Mouse (Mus musculus): ENCODE measurements around the gene Cnmd. TPM values are rescaled to one million over a fixed set of nuclear protein-coding genes. Genes with fewer than 3 reads are reported as not detected.

Gene Cnmd
- polyA plus RNA-seq, 1 experiment from 2014 or later, result 0.23 TPM

DNA sequence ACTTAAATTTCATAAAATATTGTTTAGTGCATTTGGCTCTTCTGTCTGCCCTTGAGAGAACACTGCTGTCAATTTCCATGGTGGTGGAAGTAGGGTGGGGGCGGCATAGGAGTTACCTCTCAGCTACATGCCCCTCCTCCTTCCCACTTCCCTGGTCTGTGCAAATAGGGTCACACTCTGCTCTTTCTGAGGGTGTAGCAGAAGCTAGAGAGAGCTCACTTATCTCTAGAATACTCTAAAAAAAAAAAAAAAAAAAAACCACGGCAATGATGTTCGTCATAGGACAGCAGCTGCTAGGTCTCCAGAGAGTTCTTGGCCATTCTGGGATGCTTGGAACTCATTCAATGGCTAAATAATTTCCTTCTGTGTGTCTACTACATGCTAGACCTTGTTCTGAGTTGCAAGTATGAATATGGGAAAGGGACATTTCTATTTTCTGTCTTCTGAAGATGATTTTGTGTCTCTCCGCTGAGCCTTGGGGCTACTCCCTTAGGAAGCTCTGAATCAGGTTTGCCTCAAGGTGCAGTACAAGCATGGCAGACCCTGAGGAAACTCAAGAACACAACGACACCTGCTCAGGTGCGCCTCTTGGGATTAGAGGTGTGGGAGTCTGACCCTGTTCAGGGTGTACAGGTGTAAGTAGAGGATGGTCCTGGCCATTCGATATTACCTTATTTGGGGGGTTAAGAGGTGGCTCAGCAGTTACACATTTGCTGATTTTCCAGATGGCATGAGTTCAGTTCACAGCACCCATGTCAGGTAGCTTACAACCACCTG is 28.3 kb upstream of the Cnmd start:
- no peak overlapping the region for H3K27ac ChIP-seq (ENCODE audit: low read depth)
- H3K36me3 ChIP-seq (replicated peaks; ENCODE audit: insufficient read depth, low read length), result no peaks in the 10 kb centered on the region
- H3K9me3 ChIP-seq (ENCODE audit: low read length), result no peaks in the 10 kb centered on the region
- TF ChIP-seq CTCF (IDR thresholded peaks at IDR 0.05; ENCODE audit: low read depth), result no peak
- no peak for TF ChIP-seq EP300 (IDR thresholded peaks at IDR 0.05; ENCODE audit: low read depth)
- H3K4me1 ChIP-seq (ENCODE audit: insufficient read depth), result no peaks in the 10 kb centered on the region
- WGBS (ENCODE audit: insufficient replicate concordance), result 78% methylated on average over 7 of the region's 7 CpGs
- no peak for DNase-seq
- H3K4me2 ChIP-seq (ENCODE audit: low read depth, low read length), result no peak overlapping the region
- no peaks in the 10 kb centered on the region for H3K27me3 ChIP-seq (ENCODE audit: insufficient read depth, low read length)
- H3K4me3 ChIP-seq (ENCODE audit: low read depth, low read length), result no peak overlapping the region
- no peak for ATAC-seq
- no peak overlapping the region for H3K9ac ChIP-seq (replicated peaks)

DNA sequence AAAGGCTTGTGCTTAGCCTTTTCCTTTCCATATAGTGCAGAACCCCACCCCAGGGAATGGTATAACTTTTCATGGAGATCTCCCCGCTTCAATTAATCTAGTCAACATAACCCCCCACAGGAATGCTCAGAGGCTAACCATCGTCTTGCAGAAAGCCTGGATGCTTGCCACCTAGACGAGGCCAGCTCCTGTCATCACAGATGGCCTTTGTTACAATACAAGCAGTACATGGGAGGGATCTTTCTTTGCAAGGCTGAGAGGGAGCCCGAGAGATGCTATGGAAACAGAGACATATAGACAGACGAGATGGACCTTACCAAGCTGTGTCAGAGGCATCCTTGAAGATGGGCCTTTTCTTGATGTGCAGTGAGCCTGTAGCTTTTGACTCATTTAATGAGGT is 18.7 kb upstream of the Cnmd start:
- DNase-seq (no peak), ATAC-seq (no peak)
- Histone ChIP-seq H3K4me1 (ENCODE audit: insufficient read depth) (no peaks in the 10 kb centered on the region), H3K4me3 (ENCODE audit: low read depth, low read length) (no peak overlapping the region), H3K36me3 (replicated peaks; ENCODE audit: insufficient read depth, low read length) (no peaks in the 10 kb centered on the region), H3K4me2 (ENCODE audit: low read depth, low read length) (no peak overlapping the region), H3K27ac (ENCODE audit: low read depth) (no peak overlapping the region), H3K9ac (replicated peaks) (no peak overlapping the region), H3K9me3 (ENCODE audit: low read length) (no peaks in the 10 kb centered on the region), H3K27me3 (ENCODE audit: insufficient read depth, low read length) (no peaks in the 10 kb centered on the region)
- 67% methylated on average over 5 of the region's 5 CpGs for WGBS (ENCODE audit: insufficient replicate concordance)
- no peak for TF ChIP-seq EP300 (IDR thresholded peaks at IDR 0.05; ENCODE audit: low read depth)

DNA sequence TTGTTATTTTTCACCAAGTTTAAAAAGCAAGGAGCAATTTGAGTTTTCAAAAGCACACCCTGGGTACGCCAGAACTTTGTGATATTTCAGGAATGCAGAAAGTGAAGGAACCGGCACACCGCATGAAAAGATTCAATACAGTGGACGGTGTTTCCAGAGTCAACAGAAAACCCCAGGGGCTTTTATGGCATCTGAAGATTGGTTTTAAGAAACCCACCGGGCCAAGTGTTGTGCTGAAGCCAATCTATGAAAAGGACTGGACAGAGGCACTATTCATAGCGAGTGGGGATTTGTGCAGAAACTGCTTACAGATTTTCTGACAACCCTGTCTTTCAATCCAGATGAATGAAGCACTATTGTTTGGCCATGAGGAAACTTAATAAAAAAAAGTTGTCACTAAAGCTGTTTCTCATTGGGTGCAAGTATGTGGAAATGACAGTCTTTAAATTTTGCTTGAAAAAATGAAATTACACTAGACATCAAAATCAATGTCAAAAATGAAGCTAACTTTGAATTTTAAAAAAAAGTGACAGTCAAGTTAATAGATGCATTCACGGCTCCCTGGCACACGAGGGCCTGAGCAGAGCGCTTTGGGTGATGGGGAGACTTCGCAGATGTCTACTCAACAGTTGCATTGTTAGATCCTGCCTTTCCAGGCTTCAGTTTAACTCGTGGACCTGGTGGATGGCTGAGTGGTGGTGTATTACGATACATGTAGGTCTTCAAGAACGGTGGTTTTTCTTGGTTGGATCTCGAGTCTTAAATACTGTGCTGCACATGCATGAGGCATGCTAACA is 16.1 kb upstream of the Cnmd start:
- H3K4me1 ChIP-seq (ENCODE audit: insufficient read depth), result no peaks in the 10 kb centered on the region
- H3K27me3 ChIP-seq (ENCODE audit: insufficient read depth, low read length), result no peaks in the 10 kb centered on the region
- DNase-seq, result no peak
- TF ChIP-seq CTCF (IDR thresholded peaks at IDR 0.05; ENCODE audit: low read depth), result no peak
- TF ChIP-seq EP300 (IDR thresholded peaks at IDR 0.05; ENCODE audit: low read depth), result no peak
- no peak overlapping the region for H3K9ac ChIP-seq (replicated peaks)
- H3K27ac ChIP-seq (ENCODE audit: low read depth), result no peak overlapping the region
- no peak overlapping the region for H3K4me2 ChIP-seq (ENCODE audit: low read depth, low read length)
- 74% methylated on average over 14 of the region's 14 CpGs for WGBS (ENCODE audit: insufficient replicate concordance)
- ATAC-seq, result no peak
- no peaks in the 10 kb centered on the region for H3K9me3 ChIP-seq (ENCODE audit: low read length)
- H3K4me3 ChIP-seq (ENCODE audit: low read depth, low read length), result no peak overlapping the region
- H3K36me3 ChIP-seq (replicated peaks; ENCODE audit: insufficient read depth, low read length), result no peaks in the 10 kb centered on the region

DNA sequence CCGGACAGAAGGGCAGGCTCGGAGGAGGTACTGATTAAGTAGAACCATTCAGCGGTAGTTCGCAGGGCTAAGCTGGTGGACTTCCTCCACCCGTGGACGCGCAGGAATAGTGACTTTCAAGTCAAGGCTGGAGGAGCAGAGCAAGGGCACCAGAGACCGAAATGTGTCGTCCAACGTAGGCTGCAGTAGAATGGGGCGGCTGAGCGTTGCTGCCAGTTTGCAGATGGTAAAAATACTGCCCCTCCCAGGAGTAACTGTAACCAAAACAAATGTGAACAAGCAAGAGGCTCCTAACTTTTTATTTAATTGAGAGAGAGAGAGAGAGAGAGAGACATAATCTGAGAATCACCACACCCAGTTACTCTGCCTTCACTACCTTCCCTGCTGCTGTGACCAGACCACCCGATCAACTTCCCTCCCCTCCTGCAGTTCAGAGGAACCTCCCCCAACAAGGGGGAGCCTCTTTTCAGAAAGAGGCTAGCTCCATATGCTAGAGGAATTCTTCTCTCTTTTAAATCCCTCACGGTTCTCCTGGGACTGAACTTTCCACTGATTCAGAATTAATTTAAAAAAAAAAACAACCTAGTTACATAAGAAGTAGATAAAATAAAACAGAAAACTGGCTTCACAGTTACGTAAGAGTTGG is 15.3 kb upstream of the Cnmd start:
- Histone ChIP-seq H3K4me3 (ENCODE audit: low read depth, low read length) (no peak overlapping the region), H3K4me2 (ENCODE audit: low read depth, low read length) (no peak overlapping the region), H3K27me3 (ENCODE audit: insufficient read depth, low read length) (no peaks in the 10 kb centered on the region), H3K9me3 (ENCODE audit: low read length) (no peaks in the 10 kb centered on the region), H3K4me1 (ENCODE audit: insufficient read depth) (no peaks in the 10 kb centered on the region), H3K27ac (ENCODE audit: low read depth) (no peak overlapping the region), H3K36me3 (replicated peaks; ENCODE audit: insufficient read depth, low read length) (no peaks in the 10 kb centered on the region), H3K9ac (replicated peaks) (no peak overlapping the region)
- DNase-seq, result no peak
- TF ChIP-seq EP300 (IDR thresholded peaks at IDR 0.05; ENCODE audit: low read depth), result no peak
- no peak for TF ChIP-seq CTCF (IDR thresholded peaks at IDR 0.05; ENCODE audit: low read depth)
- WGBS (ENCODE audit: insufficient replicate concordance), result 57% methylated on average over 15 of the region's 15 CpGs
- no peak for ATAC-seq

DNA sequence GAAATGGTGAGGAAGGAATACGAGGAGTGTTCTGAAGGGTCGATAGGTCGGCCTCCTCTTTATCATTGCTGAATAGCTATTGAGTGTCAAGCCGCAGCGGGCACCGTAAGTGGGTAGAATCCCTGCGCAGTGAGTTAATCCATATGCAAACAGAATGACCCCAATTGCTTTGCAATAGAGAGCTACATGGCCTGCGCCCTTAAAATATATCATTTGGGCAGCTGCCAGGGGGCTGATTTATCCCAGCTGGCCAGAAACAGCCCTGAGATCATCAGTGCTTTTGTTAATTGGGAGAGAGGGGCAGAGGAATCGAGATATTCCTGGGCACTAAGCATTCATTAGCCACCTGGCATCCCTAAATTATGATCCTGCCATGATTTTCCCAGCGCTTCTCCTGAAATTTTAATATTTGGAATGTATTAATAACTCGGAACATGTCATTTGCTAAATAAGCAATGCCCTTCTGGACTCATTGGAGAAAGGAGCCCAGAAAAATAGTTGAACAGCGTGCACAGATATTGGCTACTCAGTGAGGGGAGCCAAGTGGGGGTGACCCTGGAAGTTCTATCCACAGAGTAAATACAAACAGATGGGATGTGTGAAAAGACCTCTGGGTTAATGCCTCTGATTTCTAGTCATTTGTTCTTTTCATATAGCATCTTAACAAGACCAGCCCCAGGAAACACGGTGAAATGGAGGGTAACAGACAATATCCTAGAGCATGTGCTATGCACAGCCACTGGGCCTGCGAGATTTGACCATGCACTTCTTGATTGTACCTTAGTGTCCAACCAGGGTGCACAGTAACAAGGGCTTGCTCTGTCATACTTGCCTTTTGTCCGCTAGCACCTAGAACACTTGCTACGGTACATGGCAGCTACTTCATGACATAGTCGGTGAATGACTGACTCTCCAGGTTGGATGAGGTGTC is 11.4 kb upstream of the Cnmd start:
- TF ChIP-seq CTCF (IDR thresholded peaks at IDR 0.05; ENCODE audit: low read depth), result no peak
- no peak for TF ChIP-seq EP300 (IDR thresholded peaks at IDR 0.05; ENCODE audit: low read depth)
- Histone ChIP-seq H3K4me3 (ENCODE audit: low read depth, low read length) (no peak overlapping the region), H3K4me2 (ENCODE audit: low read depth, low read length) (no peak overlapping the region), H3K36me3 (replicated peaks; ENCODE audit: insufficient read depth, low read length) (no peaks in the 10 kb centered on the region), H3K27me3 (ENCODE audit: insufficient read depth, low read length) (no peaks in the 10 kb centered on the region), H3K27ac (ENCODE audit: low read depth) (no peak overlapping the region), H3K9ac (replicated peaks) (no peak overlapping the region), H3K9me3 (ENCODE audit: low read length) (no peaks in the 10 kb centered on the region), H3K4me1 (ENCODE audit: insufficient read depth) (no peaks in the 10 kb centered on the region)
- 80% methylated on average over 17 of the region's 17 CpGs for WGBS (ENCODE audit: insufficient replicate concordance)
- DNase-seq, result no peak
- ATAC-seq, result no peak

Measured in liver, postnatal 0 days (tissue).